28 mouse cellular contexts compared by ENCODE assay signal in the genomic region with DNA sequence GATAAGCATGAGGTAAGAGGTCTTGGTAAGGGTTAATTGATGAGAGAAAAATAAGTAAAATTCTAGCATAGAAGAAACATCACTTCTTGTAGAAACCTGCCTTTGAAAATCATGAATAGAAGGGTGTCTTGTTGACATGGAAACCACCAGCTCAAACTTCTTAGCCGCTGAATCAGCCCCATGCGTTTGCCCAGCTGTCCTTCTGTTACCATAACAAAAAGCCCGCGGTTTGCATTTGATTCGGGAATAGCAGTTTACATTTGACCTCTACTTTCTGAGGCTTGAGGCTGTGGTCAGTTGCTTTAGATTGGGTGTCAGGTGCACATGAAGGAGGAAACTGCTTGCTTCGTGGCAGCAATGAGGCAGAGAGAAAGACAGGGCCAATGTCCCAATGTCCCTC.
A peak's percentile ranks its signal among the peaks of the same experiment; 100 is the strongest.
DNase-seq lines count a peak whose midpoint lies in the region; ATAC-seq and TF ChIP-seq lines count a peak whose summit lies in the region.
"Had no signal": no experiment of that assay in that cellular context is flagged by ENCODE, and none has a peak within 500 bp of the region (broad histone marks: within the 10 kb centered on the region; RNA-seq: fewer than 3 reads in every experiment).

No protein-coding gene starts in this region.

- 24% methylated on average over 6 of the region's 6 CpGs for WGBS in hindbrain, embryonic 10.5 days
- WGBS in hindbrain, embryonic 12.5 days: 30% methylated on average over 6 of the region's 6 CpGs
- WGBS in heart, embryonic 12.5 days: 63% methylated on average over 6 of the region's 6 CpGs

- DNase-seq in embryo, embryonic 11 days: peak; percentile 8
- no peak for DNase-seq in embryo, embryonic 10 days (ENCODE audit: low spot score)
- peak; percentile 8 for DNase-seq in hindbrain, embryonic 10.5 days (ENCODE audit: low spot score)
- peak; percentile 31 to 47 for DNase-seq in right cerebral cortex, postnatal 10 days (ENCODE audit: low spot score in 2 of 2)
- no peak for DNase-seq in right cerebral cortex, postnatal 4 days
- DNase-seq: adrenal gland, postnatal 10 days; cerebellum, adult 11 months; cerebellum, adult 9-11 months; gastrocnemius, postnatal 10 days; heart, postnatal 14 days; kidney, adult 8-10 months; kidney, postnatal 4 days; layer of hippocampus, adult 9-11 months; lung, postnatal 36 days; thymus, adult 18-20 months; thymus, postnatal 36 days had no signal

- H3K36me3 ChIP-seq in hindbrain, embryonic 10.5 days: 0 out of 2 replicates have a peak, but pooled peaks cover 3% of the 10 kb centered on the region
- peaks cover 5% of the 10 kb centered on the region for H3K36me3 ChIP-seq in hindbrain, embryonic 12.5 days
- 0 out of 2 replicates have a peak, but pooled peaks cover 2% of the 10 kb centered on the region for H3K36me3 ChIP-seq in heart, embryonic 12.5 days
- H3K36me3 ChIP-seq: embryonic facial prominence, embryonic 12.5 days; limb, embryonic 13.5 days had no signal

- ATAC-seq in hindbrain, embryonic 12.5 days (ENCODE audit: low FRiP score): no peak
- ATAC-seq in heart, embryonic 12.5 days (ENCODE audit: insufficient number of reproducible peaks, low FRiP score): no peak
- ATAC-seq: intestine, embryonic 16.5 days; midbrain, embryonic 16.5 days had no signal

- H3K4me1 ChIP-seq in hindbrain, embryonic 10.5 days (replicated peaks): peaks cover 8% of the 10 kb centered on the region; the same call in 1 of the 2 replicates
- no peaks in the 10 kb centered on the region for H3K4me1 ChIP-seq in hindbrain, embryonic 12.5 days
- H3K4me1 ChIP-seq in cortical plate, adult 2 months (ENCODE audit: control insufficient read depth, insufficient read depth, low read length): peaks cover 15% of the 10 kb centered on the region
- H3K4me1 ChIP-seq in heart, embryonic 12.5 days (replicated peaks): peaks cover 35% of the 10 kb centered on the region
- H3K4me1 ChIP-seq: embryonic facial prominence, embryonic 12.5 days; hindbrain, embryonic 13.5 days; limb, embryonic 13.5 days had no signal

- no peak overlapping the region; the same call in 1 of the 2 replicates for H3K27ac ChIP-seq in hindbrain, embryonic 10.5 days
- no peak overlapping the region for H3K27ac ChIP-seq in hindbrain, embryonic 12.5 days
- H3K27ac ChIP-seq in cortical plate, adult 2 months (ENCODE audit: insufficient read depth, low read length): peak overlapping the region; percentile 54
- no peak overlapping the region for H3K27ac ChIP-seq in heart, embryonic 12.5 days (ENCODE audit: poor library complexity, severe bottlenecking)
- H3K27ac ChIP-seq: embryonic facial prominence, embryonic 12.5 days; hindbrain, embryonic 13.5 days; kidney, postnatal 0 days; limb, embryonic 13.5 days; stomach, postnatal 0 days had no signal

- H3K9me3 ChIP-seq in hindbrain, embryonic 10.5 days: no peaks in the 10 kb centered on the region
- H3K9me3 ChIP-seq in hindbrain, embryonic 12.5 days (replicated peaks): no peaks in the 10 kb centered on the region
- no peaks in the 10 kb centered on the region for H3K9me3 ChIP-seq in heart, embryonic 12.5 days (replicated peaks)
- H3K9me3 ChIP-seq: embryonic facial prominence, embryonic 12.5 days; hindbrain, embryonic 13.5 days; limb, embryonic 13.5 days; megakaryocyte, embryonic 14.5 days had no signal

- no peaks in the 10 kb centered on the region for H3K27me3 ChIP-seq in hindbrain, embryonic 10.5 days (ENCODE audit: insufficient read depth, poor library complexity, severe bottlenecking)
- no peaks in the 10 kb centered on the region for H3K27me3 ChIP-seq in hindbrain, embryonic 12.5 days
- H3K27me3 ChIP-seq in heart, embryonic 12.5 days (replicated peaks): no peaks in the 10 kb centered on the region
- H3K27me3 ChIP-seq: embryonic facial prominence, embryonic 12.5 days; hindbrain, embryonic 13.5 days; limb, embryonic 13.5 days; megakaryocyte, embryonic 14.5 days had no signal

- TF ChIP-seq POLR2A in cortical plate, adult 2 months (IDR thresholded peaks at IDR 0.05; ENCODE audit: extremely low read depth, insufficient read depth, low read length): no peak

- H3K4me2 ChIP-seq in hindbrain, embryonic 12.5 days (replicated peaks): no peak overlapping the region
- H3K4me2 ChIP-seq in heart, embryonic 12.5 days: no peak overlapping the region
- H3K4me2 ChIP-seq: embryonic facial prominence, embryonic 12.5 days; hindbrain, embryonic 13.5 days; limb, embryonic 13.5 days; liver, embryonic 11.5 days had no signal

- no peak overlapping the region for H3K4me3 ChIP-seq in hindbrain, embryonic 10.5 days
- H3K4me3 ChIP-seq in hindbrain, embryonic 12.5 days: no peak overlapping the region
- no peak overlapping the region for H3K4me3 ChIP-seq in cortical plate, adult 2 months (ENCODE audit: insufficient read depth, low read length)
- H3K4me3 ChIP-seq in heart, embryonic 12.5 days: no peak overlapping the region
- H3K4me3 ChIP-seq: embryonic facial prominence, embryonic 12.5 days; hindbrain, embryonic 13.5 days; limb, embryonic 13.5 days; megakaryocyte, embryonic 14.5 days had no signal

- no peak overlapping the region for H3K9ac ChIP-seq in hindbrain, embryonic 12.5 days
- H3K9ac ChIP-seq in heart, embryonic 12.5 days: no peak overlapping the region
- H3K9ac ChIP-seq: embryonic facial prominence, embryonic 12.5 days; hindbrain, embryonic 13.5 days; limb, embryonic 13.5 days had no signal

- no peak for TF ChIP-seq CTCF in cortical plate, adult 2 months (IDR thresholded peaks at IDR 0.05; ENCODE audit: extremely low read depth, insufficient read depth, low read length)

Comparison
In these comparisons a context has a peak if more than half of its experiments do, and no peak if none do; other contexts are left out.
1. DNase-seq: peak in embryo, embryonic 11 days (single experiment), hindbrain, embryonic 10.5 days (single experiment) and right cerebral cortex, postnatal 10 days (2 of 2); none in embryo, embryonic 10 days (single experiment) and right cerebral cortex, postnatal 4 days (single experiment).